Mouse (Mus musculus): ENCODE measurements around the gene Gm14085. TPM values are rescaled to one million over a fixed set of nuclear protein-coding genes. Genes with fewer than 3 reads are reported as not detected.

Gm14085 gene
- polyA plus RNA-seq, 1 experiment = not detected

GRCm38 (mm10) chr2:122570430-122570829 is 85.7 kb downstream of the Gm14085 start:
- Histone ChIP-seq H3K9me3 (replicated peaks; ENCODE audit: control insufficient read depth, insufficient read depth, low read length, poor library complexity, severe bottlenecking) (0 out of 2 replicates have a peak, but pooled peaks cover 2% of the 10 kb centered on the region), H3K36me3 (ENCODE audit: control insufficient read depth, insufficient read depth, low read length, poor library complexity, severe bottlenecking) (no peaks in the 10 kb centered on the region), H3K27me3 (ENCODE audit: control insufficient read depth, insufficient read depth, low read length, poor library complexity, severe bottlenecking) (no peaks in the 10 kb centered on the region), H3K4me1 (ENCODE audit: control insufficient read depth, insufficient read depth, low read length) (no peaks in the 10 kb centered on the region), H3K27ac (ENCODE audit: insufficient read depth, low read length) (no peak overlapping the region), H3K9ac (ENCODE audit: low read depth, poor library complexity, severe bottlenecking) (no peak overlapping the region), H3K4me3 (ENCODE audit: low read depth, low read length) (no peak overlapping the region)
- TF ChIP-seq EP300 (IDR thresholded peaks at IDR 0.05; ENCODE audit: insufficient read depth, low read depth, low read length) (no peak), CTCF (IDR thresholded peaks at IDR 0.05; ENCODE audit: low read depth, low read length) (no peak), POLR2A (IDR thresholded peaks at IDR 0.05; ENCODE audit: insufficient read depth, low read length) (no peak)

- no peaks in the 10 kb centered on the region for H3K4me1 ChIP-seq (ENCODE audit: control insufficient read depth, insufficient read depth, low read length)
- H3K27ac ChIP-seq (ENCODE audit: insufficient read depth, low read length) = no peak overlapping the region
- no peaks in the 10 kb centered on the region for H3K27me3 ChIP-seq (ENCODE audit: control insufficient read depth, insufficient read depth, low read length, poor library complexity, severe bottlenecking)
- no peaks in the 10 kb centered on the region for H3K36me3 ChIP-seq (ENCODE audit: control insufficient read depth, insufficient read depth, low read length, poor library complexity, severe bottlenecking)
- H3K9me3 ChIP-seq (replicated peaks; ENCODE audit: control insufficient read depth, insufficient read depth, low read length, poor library complexity, severe bottlenecking) = 0 out of 2 replicates have a peak, but pooled peaks cover 2% of the 10 kb centered on the region
- no peak overlapping the region for H3K4me3 ChIP-seq (ENCODE audit: low read depth, low read length)
- TF ChIP-seq CTCF (IDR thresholded peaks at IDR 0.05; ENCODE audit: low read depth, low read length) (no peak), POLR2A (IDR thresholded peaks at IDR 0.05; ENCODE audit: insufficient read depth, low read length) (no peak)
- no peak overlapping the region for H3K9ac ChIP-seq (ENCODE audit: low read depth, poor library complexity, severe bottlenecking)
Measured at GRCm38 (mm10) chr2:122571326-122571725, 86.6 kb downstream of the Gm14085 start.

- Histone ChIP-seq H3K4me1 (ENCODE audit: control insufficient read depth, insufficient read depth, low read length) (no peaks in the 10 kb centered on the region), H3K4me3 (ENCODE audit: low read depth, low read length) (no peak overlapping the region), H3K27me3 (ENCODE audit: control insufficient read depth, insufficient read depth, low read length, poor library complexity, severe bottlenecking) (no peaks in the 10 kb centered on the region), H3K9me3 (replicated peaks; ENCODE audit: control insufficient read depth, insufficient read depth, low read length, poor library complexity, severe bottlenecking) (0 out of 2 replicates have a peak, but pooled peaks cover 2% of the 10 kb centered on the region), H3K27ac (ENCODE audit: insufficient read depth, low read length) (no peak overlapping the region), H3K36me3 (ENCODE audit: control insufficient read depth, insufficient read depth, low read length, poor library complexity, severe bottlenecking) (no peaks in the 10 kb centered on the region), H3K9ac (ENCODE audit: low read depth, poor library complexity, severe bottlenecking) (no peak overlapping the region)
- TF ChIP-seq CTCF (IDR thresholded peaks at IDR 0.05; ENCODE audit: low read depth, low read length) (no peak), POLR2A (IDR thresholded peaks at IDR 0.05; ENCODE audit: insufficient read depth, low read length) (no peak), EP300 (IDR thresholded peaks at IDR 0.05; ENCODE audit: insufficient read depth, low read depth, low read length) (no peak)
Measured at GRCm38 (mm10) chr2:122572438-122572837, 87.7 kb downstream of the Gm14085 start.

- no peaks in the 10 kb centered on the region for H3K36me3 ChIP-seq (ENCODE audit: control insufficient read depth, insufficient read depth, low read length, poor library complexity, severe bottlenecking)
- TF ChIP-seq CTCF (IDR thresholded peaks at IDR 0.05; ENCODE audit: low read depth, low read length) = no peak
- no peak for TF ChIP-seq POLR2A (IDR thresholded peaks at IDR 0.05; ENCODE audit: insufficient read depth, low read length)
- TF ChIP-seq EP300 (IDR thresholded peaks at IDR 0.05; ENCODE audit: insufficient read depth, low read depth, low read length) = no peak
Measured at GRCm38 (mm10) chr2:122575470-122575869, 90.7 kb downstream of the Gm14085 start.

GRCm38 (mm10) chr2:122576295-122576694 is 91.6 kb downstream of the Gm14085 start:
- no peak overlapping the region for H3K27ac ChIP-seq (ENCODE audit: insufficient read depth, low read length)
- no peak overlapping the region for H3K4me3 ChIP-seq (ENCODE audit: low read depth, low read length)
- H3K9me3 ChIP-seq (replicated peaks; ENCODE audit: control insufficient read depth, insufficient read depth, low read length, poor library complexity, severe bottlenecking) = no peaks in the 10 kb centered on the region
- H3K27me3 ChIP-seq (ENCODE audit: control insufficient read depth, insufficient read depth, low read length, poor library complexity, severe bottlenecking) = no peaks in the 10 kb centered on the region
- H3K36me3 ChIP-seq (ENCODE audit: control insufficient read depth, insufficient read depth, low read length, poor library complexity, severe bottlenecking) = no peaks in the 10 kb centered on the region
- no peaks in the 10 kb centered on the region for H3K4me1 ChIP-seq (ENCODE audit: control insufficient read depth, insufficient read depth, low read length)
- no peak overlapping the region for H3K9ac ChIP-seq (ENCODE audit: low read depth, poor library complexity, severe bottlenecking)
- TF ChIP-seq CTCF (IDR thresholded peaks at IDR 0.05; ENCODE audit: low read depth, low read length) = no peak
- no peak for TF ChIP-seq EP300 (IDR thresholded peaks at IDR 0.05; ENCODE audit: insufficient read depth, low read depth, low read length)
- TF ChIP-seq POLR2A (IDR thresholded peaks at IDR 0.05; ENCODE audit: insufficient read depth, low read length) = no peak

More at GRCm38 (mm10) chr2:122575470-122575869, 90.7 kb downstream of the Gm14085 start:
- Histone ChIP-seq H3K9ac (ENCODE audit: low read depth, poor library complexity, severe bottlenecking) (no peak overlapping the region), H3K9me3 (replicated peaks; ENCODE audit: control insufficient read depth, insufficient read depth, low read length, poor library complexity, severe bottlenecking) (no peaks in the 10 kb centered on the region), H3K27me3 (ENCODE audit: control insufficient read depth, insufficient read depth, low read length, poor library complexity, severe bottlenecking) (no peaks in the 10 kb centered on the region), H3K4me3 (ENCODE audit: low read depth, low read length) (no peak overlapping the region), H3K27ac (ENCODE audit: insufficient read depth, low read length) (no peak overlapping the region), H3K4me1 (ENCODE audit: control insufficient read depth, insufficient read depth, low read length) (no peaks in the 10 kb centered on the region)

DNA sequence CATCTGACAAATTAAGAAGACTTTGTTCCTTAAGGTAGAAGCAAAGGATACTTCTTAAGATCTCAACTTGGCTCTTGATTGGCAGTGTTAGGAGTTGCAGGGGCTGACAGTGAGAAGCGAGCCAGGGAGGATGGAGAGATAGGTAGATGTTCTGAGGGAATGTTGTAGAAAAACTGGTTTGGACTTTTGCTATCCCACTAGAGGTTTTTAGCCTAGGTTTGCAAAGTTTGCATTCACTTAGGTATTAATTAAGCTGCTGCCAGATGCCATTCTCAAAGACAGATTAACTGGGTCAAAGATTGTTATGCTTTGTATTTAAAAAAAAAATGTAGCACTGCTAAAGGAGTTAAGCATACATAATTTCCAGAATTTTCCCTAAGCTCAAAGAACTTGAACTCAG is 92.6 kb downstream of the Gm14085 start:
- H3K36me3 ChIP-seq (ENCODE audit: control insufficient read depth, insufficient read depth, low read length, poor library complexity, severe bottlenecking) = no peaks in the 10 kb centered on the region
- no peaks in the 10 kb centered on the region for H3K27me3 ChIP-seq (ENCODE audit: control insufficient read depth, insufficient read depth, low read length, poor library complexity, severe bottlenecking)
- no peak overlapping the region for H3K9ac ChIP-seq (ENCODE audit: low read depth, poor library complexity, severe bottlenecking)
- H3K9me3 ChIP-seq (replicated peaks; ENCODE audit: control insufficient read depth, insufficient read depth, low read length, poor library complexity, severe bottlenecking) = no peaks in the 10 kb centered on the region
- H3K4me1 ChIP-seq (ENCODE audit: control insufficient read depth, insufficient read depth, low read length) = no peaks in the 10 kb centered on the region
- TF ChIP-seq CTCF (IDR thresholded peaks at IDR 0.05; ENCODE audit: low read depth, low read length) (no peak), EP300 (IDR thresholded peaks at IDR 0.05; ENCODE audit: insufficient read depth, low read depth, low read length) (no peak), POLR2A (IDR thresholded peaks at IDR 0.05; ENCODE audit: insufficient read depth, low read length) (no peak)
- H3K27ac ChIP-seq (ENCODE audit: insufficient read depth, low read length) = no peak overlapping the region
- H3K4me3 ChIP-seq (ENCODE audit: low read depth, low read length) = no peak overlapping the region

Other genes with a start within 250 kb of the Gm14085 start
- gene Duox2, start 186.5 kb upstream of the Gm14085 start, polyA plus RNA-seq (2011; ENCODE audit: insufficient read depth, insufficient read length, low read depth, missing spikeins) = not detected in 2 replicates
- not detected in 2 replicates for gene Duoxa2, start 186.0 kb upstream of the Gm14085 start, polyA plus RNA-seq (2011; ENCODE audit: insufficient read depth, insufficient read length, low read depth, missing spikeins)
- not detected in 2 replicates for gene Duoxa1, start 171.2 kb upstream of the Gm14085 start, polyA plus RNA-seq (2011; ENCODE audit: insufficient read depth, insufficient read length, low read depth, missing spikeins)
- not detected in 2 replicates for gene Duox1, start 169.3 kb upstream of the Gm14085 start, polyA plus RNA-seq (2011; ENCODE audit: insufficient read depth, insufficient read length, low read depth, missing spikeins)
- gene Shf, start 115.8 kb upstream of the Gm14085 start, polyA plus RNA-seq (2011; ENCODE audit: insufficient read depth, insufficient read length, low read depth, missing spikeins) = 3.7 and 6.0 TPM in 2 replicates
- not detected in 2 replicates for gene Slc28a2, start 58.5 kb upstream of the Gm14085 start, polyA plus RNA-seq (2011; ENCODE audit: insufficient read depth, insufficient read length, low read depth, missing spikeins)
- 4.2 and 5.9 TPM in 2 replicates for gene Gatm, start 126.4 kb downstream of the Gm14085 start, polyA plus RNA-seq (2011; ENCODE audit: insufficient read depth, insufficient read length, low read depth, missing spikeins)
- 15.8 and 16.3 TPM in 2 replicates for gene AA467197, start 152.0 kb downstream of the Gm14085 start, polyA plus RNA-seq (2011; ENCODE audit: insufficient read depth, insufficient read length, low read depth, missing spikeins)
- gene Slc30a4, start 217.7 kb downstream of the Gm14085 start, polyA plus RNA-seq (2011; ENCODE audit: insufficient read depth, insufficient read length, low read depth, missing spikeins) = 8.2 and 9.6 TPM in 2 replicates

Data from ES-Bruce4 (cell line).